Mouse (Mus musculus) stomach, postnatal 0 days (tissue): ENCODE measurements around the gene Birc2.

Source experiments
- CTCF ChIP-seq: IDR thresholded peaks from 2 replicates; pipeline ENCODE4 v1.5.1; 2016; ENCODE audit warnings: antibody characterized with exemption, low read depth, mild to moderate bottlenecking, moderate library complexity
- EP300 ChIP-seq: optimal IDR thresholded peaks from 2 replicates; pipeline ENCODE3; 2016; ENCODE audit warnings: antibody characterized with exemption

DNA sequence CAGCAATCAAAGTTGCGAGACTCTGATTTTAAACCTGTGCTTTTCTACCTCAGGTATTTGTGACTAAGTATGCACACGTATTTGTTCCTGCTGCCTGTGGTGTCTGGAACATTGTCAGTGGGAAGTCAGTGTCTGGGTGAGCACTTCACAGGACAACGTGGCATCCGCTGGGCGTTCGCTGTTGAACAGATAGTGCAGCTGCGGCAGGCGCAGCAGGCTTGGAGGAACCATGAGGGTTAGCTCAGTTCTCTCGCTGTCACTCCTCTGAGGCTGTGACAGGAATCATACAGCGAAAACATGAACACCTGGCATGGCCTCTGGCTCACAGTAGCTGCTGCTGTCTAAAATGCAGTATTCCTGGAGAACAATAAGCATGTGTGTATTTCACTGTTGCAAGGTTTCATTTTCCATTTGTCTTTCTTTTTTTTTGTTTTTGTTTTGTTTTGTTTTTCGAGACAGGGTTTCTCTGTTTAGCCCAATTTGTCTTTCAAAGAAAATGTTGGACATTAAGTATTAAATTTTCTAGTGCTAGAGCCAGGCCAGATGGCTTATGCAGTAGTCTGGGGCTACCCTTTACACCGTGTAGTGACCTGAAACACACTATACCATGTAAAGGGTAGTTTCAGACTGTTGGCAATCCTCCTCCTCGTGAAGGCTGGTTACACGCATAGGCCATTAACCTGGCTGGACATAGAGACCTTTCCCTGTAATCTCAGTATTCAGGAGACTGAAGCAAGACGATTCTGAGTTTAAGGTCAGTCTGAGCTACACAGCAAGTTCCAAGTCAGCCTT, 52.8 kb downstream of the Birc2 start:
- no peak for TF ChIP-seq CTCF
- TF ChIP-seq EP300 = no peak
